Mouse (Mus musculus) ES-E14 (cell line): Measurements from ENCODE around the gene Mthfd1l. TPM values are rescaled to one million over a fixed set of nuclear protein-coding genes. Genes with fewer than 3 reads are reported as not detected.

Experiments used
- DNase-seq: peaks from one replicate; pipeline ENCODE4 v3.0.0-alpha.2; 2013; ENCODE audit warnings: low read depth, low spot score
- H3K27ac ChIP-seq: 2 replicates; pipeline ENCODE4 v1.5.1; 2012; ENCODE audit warnings: low read depth, mild to moderate bottlenecking, low read length, moderate library complexity, mixed read lengths; ENCODE audit not compliant: poor library complexity, insufficient read depth, severe bottlenecking
- H3K36me3 ChIP-seq: 2 replicates; pipeline ENCODE4 v1.6.1; 2012; ENCODE audit warnings: mild to moderate bottlenecking, low read length, moderate library complexity, mixed read lengths; ENCODE audit not compliant: control insufficient read depth, poor library complexity, insufficient read depth, severe bottlenecking
- H3K4me1 ChIP-seq, 2 experiments: fragments of 150-350 bp in 1 of 2; sonication (generic) in 1 of 2; 2 replicates each; pipeline ENCODE4 v1.6.1; 2012; ENCODE audit warnings: low read length in 2 of 2, mild to moderate bottlenecking in 1 of 2, mixed read lengths in 1 of 2; ENCODE audit not compliant: control insufficient read depth in 2 of 2, insufficient read depth in 2 of 2, poor library complexity in 1 of 2
- H3K4me3 ChIP-seq, 2 experiments: fragments of 150-350 bp in 1 of 2; sonication (generic) in 1 of 2; 2 replicates each; pipeline ENCODE4 v1.5.1; 2012; ENCODE audit warnings: low read length in 2 of 2, low read depth in 1 of 2, mild to moderate bottlenecking in 1 of 2, mixed read lengths in 1 of 2; ENCODE audit not compliant: insufficient read depth in 1 of 2, poor library complexity in 1 of 2, severe bottlenecking in 1 of 2
- H3K9ac ChIP-seq: 2 replicates; pipeline ENCODE4 v1.6.1; 2012; ENCODE audit warnings: low read depth, mild to moderate bottlenecking, low read length, mixed read lengths; ENCODE audit not compliant: poor library complexity, insufficient read depth, severe bottlenecking
- H3K9me3 ChIP-seq: fragments of 150-350 bp; sonication (generic); 2 replicates; pipeline ENCODE4 v1.6.1; 2012; ENCODE audit warnings: low read depth, mild to moderate bottlenecking, low read length; ENCODE audit not compliant: control insufficient read depth, insufficient read depth
- CHD2 ChIP-seq: IDR thresholded peaks from 2 replicates; pipeline ENCODE4 v1.6.1; 2014; ENCODE audit warnings: mild to moderate bottlenecking, low read depth, low read length, inconsistent platforms
- HCFC1 ChIP-seq: IDR thresholded peaks from 2 replicates; pipeline ENCODE4 v1.6.1; 2012; ENCODE audit warnings: low read length, inconsistent platforms, borderline replicate concordance; ENCODE audit not compliant: insufficient read depth
- MAFK ChIP-seq: IDR thresholded peaks from 2 replicates; pipeline ENCODE4 v1.6.1; 2014; ENCODE audit warnings: mild to moderate bottlenecking, low read depth, low read length, inconsistent platforms; ENCODE audit not compliant: insufficient read depth
- ZC3H11A ChIP-seq: IDR thresholded peaks from 2 replicates; pipeline ENCODE4 v1.6.1; 2012; ENCODE audit warnings: low read depth, mild to moderate bottlenecking, inconsistent platforms, low read length, borderline replicate concordance
- ZNF384 ChIP-seq: IDR thresholded peaks from 2 replicates; pipeline ENCODE4 v1.6.1; 2012; ENCODE audit warnings: low read depth, low read length, inconsistent platforms
- in situ Hi-C, 2 experiments: fragments of 600-800 bp; cut with MboI; formaldehyde crosslinking; loops; one replicate each; pipeline ENCODE4 v1.15.1; 2025; ENCODE audit warnings: low sequenced_read_pairs in 2 of 2, inconsistent platforms in 1 of 2; ENCODE audit not compliant: unreplicated experiment in 2 of 2
- total RNA-seq: library from RNA; depleted of rRNA; stranded (reverse); fragments of 300-350 nt; gene quantifications from 2 replicates; pipeline ENCODE4 v1.2.3, GENCODE M21; 2012

The Mthfd1l gene
- total RNA-seq, 1 experiment: 48.5 TPM

DNA sequence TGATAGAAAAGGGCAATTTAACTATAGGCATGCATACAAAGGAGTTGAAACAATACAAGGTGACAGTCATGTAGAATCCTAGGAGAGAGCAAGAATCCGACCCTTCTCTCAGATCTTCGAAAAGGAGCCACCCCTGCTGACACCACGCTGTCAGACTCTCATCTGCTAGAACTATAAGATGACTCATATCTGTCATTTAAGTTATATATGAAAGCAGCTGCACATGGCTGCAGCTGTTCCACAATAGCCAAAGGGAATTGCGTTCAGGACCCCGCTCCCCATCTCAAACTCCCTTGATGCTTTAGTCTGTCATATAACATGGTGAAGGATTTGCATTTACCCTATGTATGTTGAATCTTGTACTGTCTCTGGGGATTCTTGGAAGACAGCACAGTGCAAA, 201.3 kb downstream of the Mthfd1l start:
- in situ Hi-C loops: no loop called here
- H3K27ac ChIP-seq: no peak overlapping the region
- no peaks in the 10 kb centered on the region for H3K9me3 ChIP-seq
- no peaks in the 10 kb centered on the region for H3K36me3 ChIP-seq
- no peak overlapping the region for H3K4me3 ChIP-seq
- no peak overlapping the region for H3K9ac ChIP-seq
- no peak for DNase-seq
- TF ChIP-seq ZC3H11A: no peak
- no peak for TF ChIP-seq HCFC1
- TF ChIP-seq MAFK: no peak
- no peak for TF ChIP-seq ZNF384
- no peak for TF ChIP-seq CHD2
- no peaks in the 10 kb centered on the region for H3K4me1 ChIP-seq

DNA sequence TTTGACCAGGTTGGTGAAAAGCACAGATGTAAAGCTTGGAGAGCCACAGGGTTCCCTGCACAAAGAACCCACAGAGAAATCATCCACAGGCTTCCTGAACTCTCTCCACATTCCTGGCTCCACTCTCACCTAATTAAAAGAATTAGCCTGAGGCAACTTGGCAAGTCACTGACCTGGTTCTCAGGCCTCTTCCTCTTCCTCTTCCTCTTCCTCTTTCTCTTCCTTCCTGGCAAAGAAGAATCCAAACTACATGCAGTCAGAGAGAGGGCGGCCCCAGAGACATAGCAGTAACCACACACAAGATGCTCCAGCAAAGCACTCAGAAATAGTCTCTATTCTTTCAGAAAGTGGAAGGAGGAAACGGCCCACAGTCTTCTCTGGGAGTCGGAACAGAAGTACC, 201.8 kb downstream of the Mthfd1l start:
- no peaks in the 10 kb centered on the region for H3K4me1 ChIP-seq
- DNase-seq: no peak
- in situ Hi-C loops: no loop called here
- no peak overlapping the region for H3K9ac ChIP-seq
- H3K27ac ChIP-seq: no peak overlapping the region
- no peaks in the 10 kb centered on the region for H3K9me3 ChIP-seq
- no peak overlapping the region for H3K4me3 ChIP-seq
- H3K36me3 ChIP-seq: no peaks in the 10 kb centered on the region
- TF ChIP-seq ZNF384 (no peak), ZC3H11A (no peak), MAFK (no peak), HCFC1 (no peak), CHD2 (no peak)

DNA sequence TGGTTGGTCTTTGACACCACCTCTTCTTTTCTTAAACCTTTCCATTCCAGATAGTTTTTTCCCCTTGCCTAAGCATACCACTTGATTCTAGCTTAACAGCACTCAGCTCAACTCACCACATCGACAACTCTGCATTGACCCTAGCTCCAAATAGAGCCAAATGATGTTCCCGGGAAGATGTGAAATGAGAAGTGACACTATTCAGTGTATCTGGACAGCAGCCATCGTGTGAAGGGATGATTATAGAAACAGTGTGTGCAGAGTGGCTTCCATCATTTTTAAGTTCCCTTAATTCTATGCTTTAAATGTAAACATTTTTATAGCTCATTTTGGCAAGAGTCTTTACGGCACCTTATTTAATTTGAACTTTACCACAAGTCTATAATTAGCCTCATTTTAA, 204.4 kb downstream of the Mthfd1l start:
- Histone ChIP-seq H3K4me1 (peaks cover 0 to 6% of the 10 kb centered on the region in 2 experiments; a peak in 1 of 4 replicates), H3K9me3 (no peaks in the 10 kb centered on the region), H3K9ac (no peak overlapping the region), H3K27ac (no peak overlapping the region), H3K36me3 (no peaks in the 10 kb centered on the region), H3K4me3 (no peak overlapping the region)
- no peak for TF ChIP-seq ZNF384
- TF ChIP-seq ZC3H11A: no peak
- no peak for TF ChIP-seq CHD2
- TF ChIP-seq HCFC1: no peak
- TF ChIP-seq MAFK: no peak
- in situ Hi-C loops: no loop called here
- DNase-seq: no peak

DNA sequence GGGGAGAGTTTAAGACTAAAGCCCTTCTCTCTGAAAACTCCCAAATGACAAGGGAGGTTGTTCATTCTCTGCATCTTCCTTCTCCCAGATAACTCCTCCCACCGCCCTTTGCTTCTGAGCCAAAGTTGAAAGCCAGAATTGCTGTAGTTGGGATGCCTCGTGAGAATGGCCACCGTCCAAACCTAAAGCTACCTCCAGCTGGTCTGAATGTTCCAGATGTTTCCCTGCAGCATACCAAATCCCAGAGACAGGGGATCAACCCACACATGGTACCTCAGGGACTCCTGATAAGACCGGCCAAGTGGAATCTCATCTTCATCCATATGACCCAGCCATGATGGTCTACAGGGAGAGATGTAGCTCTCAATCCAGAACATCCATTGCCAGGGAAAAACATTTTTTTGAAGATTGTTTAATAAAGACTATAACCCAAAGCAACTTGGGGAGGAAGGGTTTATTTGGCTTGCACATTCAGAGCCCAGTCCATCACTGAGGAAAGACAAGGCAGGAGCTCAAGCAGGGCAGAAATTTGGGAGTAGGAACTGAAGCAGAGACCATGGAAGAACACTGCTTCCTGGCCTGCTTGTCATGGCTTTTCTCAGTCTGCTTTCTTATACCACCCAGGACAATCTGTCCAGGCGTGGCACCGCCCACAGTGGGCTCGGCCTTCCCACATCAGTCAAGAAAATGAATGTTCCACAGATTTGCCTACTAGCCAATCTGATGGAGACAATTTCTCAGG, 206.3 kb downstream of the Mthfd1l start:
- DNase-seq: no peak
- TF ChIP-seq CHD2 (no peak), ZC3H11A (no peak), HCFC1 (no peak), MAFK (no peak), ZNF384 (no peak)
- Histone ChIP-seq H3K4me3 (no peak overlapping the region), H3K27ac (no peak overlapping the region), H3K4me1 (peaks cover 0 to 6% of the 10 kb centered on the region in 2 experiments; a peak in 1 of 4 replicates), H3K36me3 (no peaks in the 10 kb centered on the region), H3K9ac (no peak overlapping the region), H3K9me3 (no peaks in the 10 kb centered on the region)
- in situ Hi-C loops: no loop called here
